Mouse (Mus musculus): ENCODE measurements around the gene Mat2b.

Gene Mat2b

DNA sequence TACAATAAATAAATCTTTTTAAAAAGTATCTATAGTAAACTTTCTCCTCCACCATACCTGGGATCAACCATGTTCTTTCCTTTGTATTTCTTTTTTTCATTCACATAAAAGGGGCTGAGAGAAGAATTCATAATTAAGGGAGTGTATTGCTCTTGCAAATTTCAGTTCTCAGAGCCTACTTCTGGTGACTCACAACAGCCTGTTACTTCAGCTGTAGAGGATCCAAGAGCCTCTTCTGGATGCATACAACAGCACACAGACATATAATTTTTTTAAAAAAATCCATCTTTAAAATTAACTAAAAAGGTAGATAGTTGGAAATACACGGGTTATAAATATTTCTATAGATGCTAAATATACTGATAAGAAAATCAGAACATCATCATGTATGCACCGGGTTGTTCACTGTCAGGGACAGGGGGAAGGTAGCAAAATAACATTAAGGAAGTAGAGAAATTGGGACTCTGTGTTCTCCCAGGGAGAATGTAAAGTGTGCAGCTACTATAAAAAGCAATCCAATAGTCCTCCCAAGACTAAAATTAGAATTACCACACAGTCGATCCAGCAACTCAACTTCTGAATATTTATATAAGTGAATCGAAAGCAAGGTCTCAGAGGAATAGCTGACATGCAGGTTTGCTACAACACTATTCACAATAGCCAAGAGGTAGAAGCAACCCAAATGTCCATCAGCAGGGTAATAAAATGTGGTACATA lies 19.8 kb downstream of the Mat2b start:
- no peak for DNase-seq (ENCODE audit: low spot score in 2 of 2)

- no peak for DNase-seq (ENCODE audit: low spot score in 2 of 2)
These were observed 45.1 kb downstream of the Mat2b start for GRCm38 (mm10) chr11:40649726-40650445.

GRCm38 (mm10) chr11:40647246-40647645 lies 47.8 kb downstream of the Mat2b start:
- peak; percentile 40 to 44 for DNase-seq (ENCODE audit: low spot score in 2 of 2)

Measured in right cerebral cortex, adult 2 months (tissue).